ENCODE assay signal across 14 mouse cellular contexts in genomic region chr2:103675391-103675790, GRCm38 (mm10).
"Had no signal": no experiment of that assay in that cellular context is flagged by ENCODE, and none has a peak within 500 bp of the region (broad histone marks: within the 10 kb centered on the region; RNA-seq: fewer than 3 reads in every experiment).

No protein-coding gene starts in this region.

- H3K27me3 ChIP-seq: kidney, embryonic 15.5 days; limb, embryonic 15.5 days; neural tube, embryonic 12.5 days had no signal

- H3K27ac ChIP-seq: kidney, embryonic 15.5 days; liver, embryonic 12.5 days; midbrain, embryonic 10.5 days; neural tube, embryonic 12.5 days had no signal

- H3K36me3 ChIP-seq: kidney, embryonic 15.5 days; limb, embryonic 15.5 days; liver, embryonic 12.5 days; midbrain, embryonic 10.5 days; neural tube, embryonic 12.5 days had no signal

- DNase-seq: kidney, adult 2 months; kidney, postnatal 25 days; lung, embryonic 14.5 days; lung, postnatal 10 days; lung, postnatal 4 days; midbrain, embryonic 14.5 days; retina, postnatal 1 day; right cerebral cortex, postnatal 14 days; thymus, postnatal 14 days had no signal

- H3K4me3 ChIP-seq: kidney, embryonic 15.5 days; limb, embryonic 15.5 days; liver, embryonic 12.5 days; midbrain, embryonic 10.5 days; neural tube, embryonic 12.5 days had no signal

- H3K4me1 ChIP-seq: liver, embryonic 12.5 days had no signal
